Mouse (Mus musculus): ENCODE measurements at regions not wholly inside any gene's neighbourhood (a gene's known extent, or its start where the extent isn't known, plus 50 kb on each side); places are given as distances from the start of the nearest gene placed in this dataset.

GRCm38 (mm10) chr6:100040459-100040984 is 246.8 kb downstream of the Rybp start:
- Histone ChIP-seq H3K27me3 (ENCODE audit: control insufficient read depth in 1 of 2, insufficient read depth in 2 of 2, low read length in 2 of 2) (no peaks in the 10 kb centered on the region), H3K79me2 (ENCODE audit: control insufficient read depth, insufficient read depth, low read length, poor library complexity) (no peaks in the 10 kb centered on the region), H3K36me3 (ENCODE audit: control insufficient read depth in 1 of 2, insufficient read depth in 2 of 2, low read length in 2 of 2) (peaks cover 0 to 15% of the 10 kb centered on the region in 2 experiments; a peak in 2 of 4 replicates), H3K27ac (ENCODE audit: control insufficient read depth, low read depth, low read length) (peak overlapping the region; percentile 38; the same call in 1 of the 2 replicates), H3K4me1 (ENCODE audit: control insufficient read depth in 1 of 2, insufficient read depth in 2 of 2, low read length in 2 of 2) (peaks cover 4 to 20% of the 10 kb centered on the region in 2 experiments; a peak in 3 of 4 replicates), H3K9me3 (replicated peaks; ENCODE audit: insufficient read depth, low read length) (no peaks in the 10 kb centered on the region), H3K9ac (ENCODE audit: control insufficient read depth, low read depth, low read length, poor library complexity, severe bottlenecking) (no peak overlapping the region), H3K4me3 (ENCODE audit: control insufficient read depth in 1 of 2, insufficient read depth in 1 of 2, low read depth in 2 of 2, low read length in 2 of 2) (no peak overlapping the region)
- TF ChIP-seq ELF1 (IDR thresholded peaks at IDR 0.05; ENCODE audit: low read depth, low read length) (no peak), EP300 (IDR thresholded peaks at IDR 0.05; ENCODE audit: low read depth in 1 of 2, low read length in 2 of 2) (peak; percentile 91 to 93), GATA1 (IDR thresholded peaks at IDR 0.05; ENCODE audit: low read depth, low read length) (peak; percentile 92), BHLHE40 (IDR thresholded peaks at IDR 0.05; ENCODE audit: borderline replicate concordance, low read depth, low read length) (no peak; the same call in 1 of the 2 replicates), TAL1 (IDR thresholded peaks at IDR 0.05; ENCODE audit: low read length) (peak; percentile 60), TCF12 (IDR thresholded peaks at IDR 0.05; ENCODE audit: low read depth, low read length) (peak; percentile 94), MEF2A (IDR thresholded peaks at IDR 0.05; ENCODE audit: extremely low read depth, insufficient replicate concordance, low read depth, low read length, poor library complexity, severe bottlenecking) (peak; percentile 24; the same call in 1 of the 2 replicates), MAFK (IDR thresholded peaks at IDR 0.05; ENCODE audit: borderline replicate concordance, low read depth, low read length) (0 out of 2 replicates have a peak, but pooled peaks have one; percentile 28), ETS1 (IDR thresholded peaks at IDR 0.05; ENCODE audit: low read depth, low read length) (peak; percentile 92), RCOR1 (IDR thresholded peaks at IDR 0.05; ENCODE audit: low read depth, low read length) (peak; percentile 73), SIN3A (IDR thresholded peaks at IDR 0.05; ENCODE audit: low read length) (peak; percentile 71; the same call in 1 of the 2 replicates), HCFC1 (IDR thresholded peaks at IDR 0.05; ENCODE audit: low read depth, low read length) (no peak), MAZ (IDR thresholded peaks at IDR 0.05; ENCODE audit: low read depth, low read length) (peak; percentile 38; the same call in 1 of the 2 replicates)
- DNase-seq (ENCODE audit: low read depth, low spot score), result peak; percentile 52

DNA sequence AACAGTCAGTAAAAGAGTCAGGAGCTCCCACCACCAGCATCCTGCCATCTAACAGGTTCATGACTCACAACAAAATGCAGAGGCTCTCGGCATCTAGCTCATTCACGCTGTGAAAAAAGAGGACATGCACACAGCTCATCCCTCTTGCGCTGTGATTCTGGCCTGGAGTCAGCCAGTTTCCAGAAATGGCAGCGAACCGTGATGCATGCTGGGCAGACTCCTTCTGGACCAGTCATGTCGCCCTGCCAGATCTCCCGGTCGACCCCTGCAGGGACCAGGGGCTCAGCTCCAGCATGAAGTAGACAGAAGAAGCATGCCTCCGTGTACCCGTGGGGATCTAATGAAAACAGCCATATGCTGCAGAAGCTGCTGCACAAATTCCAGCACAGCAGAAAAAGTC is 254.6 kb downstream of the Rybp start:
- Histone ChIP-seq H3K79me2 (ENCODE audit: control insufficient read depth, insufficient read depth, low read length, poor library complexity) (no peaks in the 10 kb centered on the region), H3K4me3 (ENCODE audit: control insufficient read depth in 1 of 2, insufficient read depth in 1 of 2, low read depth in 2 of 2, low read length in 2 of 2) (no peak overlapping the region), H3K27ac (ENCODE audit: control insufficient read depth, low read depth, low read length) (no peak overlapping the region), H3K9me3 (replicated peaks; ENCODE audit: insufficient read depth, low read length) (no peaks in the 10 kb centered on the region), H3K4me1 (ENCODE audit: control insufficient read depth in 1 of 2, insufficient read depth in 2 of 2, low read length in 2 of 2) (no peaks in the 10 kb centered on the region), H3K9ac (ENCODE audit: control insufficient read depth, low read depth, low read length, poor library complexity, severe bottlenecking) (no peak overlapping the region), H3K27me3 (ENCODE audit: control insufficient read depth in 1 of 2, insufficient read depth in 2 of 2, low read length in 2 of 2) (no peaks in the 10 kb centered on the region), H3K36me3 (ENCODE audit: control insufficient read depth in 1 of 2, insufficient read depth in 2 of 2, low read length in 2 of 2) (no peaks in the 10 kb centered on the region)
- TF ChIP-seq ETS1 (IDR thresholded peaks at IDR 0.05; ENCODE audit: low read depth, low read length) (no peak), MAZ (IDR thresholded peaks at IDR 0.05; ENCODE audit: low read depth, low read length) (no peak)
- no peak for DNase-seq (ENCODE audit: low read depth, low spot score)

DNA sequence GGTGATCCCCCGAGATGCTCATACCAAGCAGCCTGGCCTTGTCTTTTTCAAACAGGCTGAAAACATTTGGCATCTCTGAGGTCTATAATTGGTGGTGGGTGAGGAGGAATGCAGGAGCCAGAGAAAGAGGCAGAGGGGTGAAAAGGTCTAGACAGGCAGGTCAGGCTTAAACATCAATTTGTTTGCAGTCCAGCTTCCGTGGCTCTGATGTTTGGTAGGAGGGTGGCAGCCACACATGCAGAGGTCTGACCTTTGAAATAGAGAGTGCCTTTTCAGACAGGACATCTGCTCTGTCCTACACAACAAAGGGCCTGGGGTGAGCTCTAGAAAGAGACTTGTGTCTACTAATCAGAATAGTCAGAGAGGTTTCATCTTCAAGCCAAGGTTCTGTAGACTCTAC is 256.8 kb downstream of the Rybp start:
- H3K9me3 ChIP-seq (replicated peaks; ENCODE audit: insufficient read depth, low read length), result no peaks in the 10 kb centered on the region

More for the DNA sequence above, 256.8 kb downstream of the Rybp start:
- H3K79me2 ChIP-seq (ENCODE audit: control insufficient read depth, insufficient read depth, low read length, poor library complexity), result no peaks in the 10 kb centered on the region
- no peak for DNase-seq (ENCODE audit: low read depth, low spot score)
- no peaks in the 10 kb centered on the region for H3K4me1 ChIP-seq (ENCODE audit: control insufficient read depth in 1 of 2, insufficient read depth in 2 of 2, low read length in 2 of 2)
- no peaks in the 10 kb centered on the region for H3K27me3 ChIP-seq (ENCODE audit: control insufficient read depth in 1 of 2, insufficient read depth in 2 of 2, low read length in 2 of 2)
- H3K4me3 ChIP-seq (ENCODE audit: control insufficient read depth in 1 of 2, insufficient read depth in 1 of 2, low read depth in 2 of 2, low read length in 2 of 2), result no peak overlapping the region
- H3K9ac ChIP-seq (ENCODE audit: control insufficient read depth, low read depth, low read length, poor library complexity, severe bottlenecking), result no peak overlapping the region
- TF ChIP-seq E2F4 (IDR thresholded peaks at IDR 0.05; ENCODE audit: borderline replicate concordance, low read depth, low read length), result no peak
- no peak for TF ChIP-seq JUND (IDR thresholded peaks at IDR 0.05; ENCODE audit: low read depth, low read length)
- no peak for TF ChIP-seq SIN3A (IDR thresholded peaks at IDR 0.05; ENCODE audit: low read length)
- no peaks in the 10 kb centered on the region for H3K36me3 ChIP-seq (ENCODE audit: control insufficient read depth in 1 of 2, insufficient read depth in 2 of 2, low read length in 2 of 2)
- H3K27ac ChIP-seq (ENCODE audit: control insufficient read depth, low read depth, low read length), result no peak overlapping the region

All from MEL (cell line).